Mouse (Mus musculus): ENCODE results near the gene Uts2r.

The Uts2r gene

GRCm38 (mm10) chr11:121159971-121160370, at the start of gene Uts2r:
Uts2r (plus strand) TSS chr11:121160271.
- DNase-seq (ENCODE audit: low spot score in 2 of 2) = no peak

- DNase-seq (ENCODE audit: low spot score in 2 of 2) = no peak
These were observed 49.0 kb upstream of the Uts2r start for GRCm38 (mm10) chr11:121111051-121111450.

- DNase-seq (ENCODE audit: low spot score in 2 of 2) = no peak
These were observed 48.5 kb upstream of the Uts2r start for GRCm38 (mm10) chr11:121111601-121112000.

- no peak for DNase-seq (ENCODE audit: low spot score in 2 of 2)
These were observed 47.8 kb upstream of the Uts2r start for GRCm38 (mm10) chr11:121112091-121112775.

- no peak for DNase-seq (ENCODE audit: low spot score in 2 of 2)
These were observed 42.0 kb upstream of the Uts2r start for GRCm38 (mm10) chr11:121118106-121118505.

- no peak for DNase-seq (ENCODE audit: low spot score in 2 of 2)
These were observed 41.5 kb upstream of the Uts2r start, which contains the start of gene Tex19.2 for GRCm38 (mm10) chr11:121118577-121118976. Tex19.2 (minus strand) TSS chr11:121118677.

GRCm38 (mm10) chr11:121121151-121121550, 38.9 kb upstream of the Uts2r start:
- no peak for DNase-seq (ENCODE audit: low spot score in 2 of 2)

GRCm38 (mm10) chr11:121122024-121122670, 37.9 kb upstream of the Uts2r start:
- DNase-seq (ENCODE audit: low spot score in 2 of 2) = no peak

- no peak for DNase-seq (ENCODE audit: low spot score in 2 of 2)
These were observed 36.6 kb upstream of the Uts2r start for GRCm38 (mm10) chr11:121123438-121123837.

GRCm38 (mm10) chr11:121125522-121126172, 34.4 kb upstream of the Uts2r start:
- DNase-seq (ENCODE audit: low spot score in 2 of 2) = no peak

GRCm38 (mm10) chr11:121126395-121126794, 33.7 kb upstream of the Uts2r start:
- DNase-seq (ENCODE audit: low spot score in 2 of 2) = no peak

GRCm38 (mm10) chr11:121127441-121127840, 32.6 kb upstream of the Uts2r start:
- no peak for DNase-seq (ENCODE audit: low spot score in 2 of 2)

GRCm38 (mm10) chr11:121129616-121130015, 30.5 kb upstream of the Uts2r start:
- no peak for DNase-seq (ENCODE audit: low spot score in 2 of 2)

- no peak for DNase-seq (ENCODE audit: low spot score in 2 of 2)
These were observed 25.5 kb upstream of the Uts2r start for GRCm38 (mm10) chr11:121134600-121134999.

- no peak for DNase-seq (ENCODE audit: low spot score in 2 of 2)
These were observed 22.4 kb upstream of the Uts2r start for GRCm38 (mm10) chr11:121137682-121138081.

- DNase-seq (ENCODE audit: low spot score in 2 of 2) = no peak
These were observed 21.3 kb upstream of the Uts2r start for GRCm38 (mm10) chr11:121138732-121139131.

GRCm38 (mm10) chr11:121143325-121144015, 16.6 kb upstream of the Uts2r start:
- DNase-seq (ENCODE audit: low spot score in 2 of 2) = peak in 1 of 2 experiments; percentile 32

GRCm38 (mm10) chr11:121145865-121146264, 14.2 kb upstream of the Uts2r start, which contains the start of gene Tex19.1:
Tex19.1 (plus strand) TSS chr11:121146143.
- no peak for DNase-seq (ENCODE audit: low spot score in 2 of 2)

GRCm38 (mm10) chr11:121148193-121148592, 11.9 kb upstream of the Uts2r start:
- DNase-seq (ENCODE audit: low spot score in 2 of 2) = no peak

- DNase-seq (ENCODE audit: low spot score in 2 of 2) = no peak
These were observed 5.9 kb upstream of the Uts2r start for GRCm38 (mm10) chr11:121154203-121154602.

GRCm38 (mm10) chr11:121156411-121156891, 3.6 kb upstream of the Uts2r start:
- no peak for DNase-seq (ENCODE audit: low spot score in 2 of 2)

Data from urinary bladder, adult 18-20 months (tissue).